Mouse (Mus musculus): ENCODE results near the gene Elmo1.

Elmo1 gene

GRCm38 (mm10) chr13:20490860-20491594 is 400.6 kb downstream of the Elmo1 start:
- DNase-seq: no peak

- DNase-seq: no peak
Measured at GRCm38 (mm10) chr13:20491666-20492065, 401.3 kb downstream of the Elmo1 start.

- DNase-seq: no peak
Measured at GRCm38 (mm10) chr13:20494047-20494739, 403.8 kb downstream of the Elmo1 start.

- DNase-seq: no peak
Measured at GRCm38 (mm10) chr13:20501923-20502322, 411.5 kb downstream of the Elmo1 start.

GRCm38 (mm10) chr13:20503371-20503770 is 413.0 kb downstream of the Elmo1 start:
- DNase-seq: no peak

GRCm38 (mm10) chr13:20507381-20508129 is 417.2 kb downstream of the Elmo1 start:
- no peak for DNase-seq

- no peak for DNase-seq
Measured at GRCm38 (mm10) chr13:20511026-20511425, 420.6 kb downstream of the Elmo1 start.

GRCm38 (mm10) chr13:20512317-20513240 is 422.2 kb downstream of the Elmo1 start:
- no peak for DNase-seq

GRCm38 (mm10) chr13:20514721-20515120 is 424.3 kb downstream of the Elmo1 start:
- DNase-seq: no peak

GRCm38 (mm10) chr13:20516096-20516495 is 425.7 kb downstream of the Elmo1 start:
- no peak for DNase-seq

- DNase-seq: no peak
Measured at GRCm38 (mm10) chr13:20517702-20518101, 427.3 kb downstream of the Elmo1 start.

- DNase-seq: no peak
Measured at GRCm38 (mm10) chr13:20521492-20521891, 431.1 kb downstream of the Elmo1 start.

- DNase-seq: peak; percentile 15 to 38
Measured at GRCm38 (mm10) chr13:20523671-20524070, 433.3 kb downstream of the Elmo1 start.

- no peak for DNase-seq
Measured at GRCm38 (mm10) chr13:20525844-20526243, 435.4 kb downstream of the Elmo1 start.

- no peak for DNase-seq
Measured at GRCm38 (mm10) chr13:20537053-20537452, 446.7 kb downstream of the Elmo1 start.

- DNase-seq: no peak
Measured at GRCm38 (mm10) chr13:20537487-20537886, 447.1 kb downstream of the Elmo1 start.

- DNase-seq: no peak
Measured at GRCm38 (mm10) chr13:20538216-20539070, 448.0 kb downstream of the Elmo1 start.

- DNase-seq: no peak
Measured at GRCm38 (mm10) chr13:20539631-20540030, 449.2 kb downstream of the Elmo1 start.

GRCm38 (mm10) chr13:20546568-20547204 is 456.3 kb downstream of the Elmo1 start:
- DNase-seq: no peak

GRCm38 (mm10) chr13:20549983-20550382 is 459.6 kb downstream of the Elmo1 start:
- DNase-seq: no peak

GRCm38 (mm10) chr13:20551559-20551958 is 461.2 kb downstream of the Elmo1 start:
- no peak for DNase-seq
